Mouse (Mus musculus) midbrain, embryonic 14.5 days (tissue): ENCODE results near the gene Gm21981. TPM values are rescaled to one million over a fixed set of nuclear protein-coding genes. Genes with fewer than 3 reads are reported as not detected.

Experiments used
- ATAC-seq: fragments of 200-750 bp; cut with Nextera tagmentation; 2 replicates; pipeline ENCODE4 v1.8.0; 2017; ENCODE audit warnings: moderate number of reproducible peaks, moderate library complexity; ENCODE audit not compliant: low FRiP score, low TSS enrichment
- DNase-seq: peaks from one replicate; pipeline ENCODE4 v3.0.0-alpha.2; 2015
- H3K27ac ChIP-seq: fragments of 300-500 bp; sonication (generic); replicated peaks from 2 replicates; pipeline ENCODE4 v1.5.1; 2014; ENCODE audit warnings: mild to moderate bottlenecking, low read depth, low read length, moderate library complexity
- H3K27me3 ChIP-seq: fragments of 300-500 bp; sonication (generic); 2 replicates; pipeline ENCODE4 v1.6.1; 2014; ENCODE audit warnings: low read length, control low read depth, mixed read lengths; ENCODE audit not compliant: control insufficient read depth, insufficient read depth
- H3K36me3 ChIP-seq: fragments of 300-500 bp; sonication (generic); 2 replicates; pipeline ENCODE4 v1.6.1; 2014; ENCODE audit warnings: low read length, control low read depth; ENCODE audit not compliant: control insufficient read depth, insufficient read depth
- H3K4me1 ChIP-seq: fragments of 300-500 bp; sonication (generic); 2 replicates; pipeline ENCODE4 v1.6.1; 2014; ENCODE audit warnings: mild to moderate bottlenecking, antibody characterized with exemption, low read length, control low read depth; ENCODE audit not compliant: control insufficient read depth, insufficient read depth
- H3K4me2 ChIP-seq: fragments of 300-500 bp; sonication (generic); 2 replicates; pipeline ENCODE4 v1.6.1; 2014; ENCODE audit warnings: mild to moderate bottlenecking, low read length, moderate library complexity
- H3K4me3 ChIP-seq: fragments of 300-500 bp; sonication (generic); replicated peaks from 2 replicates; pipeline ENCODE4 v1.5.1; 2014; ENCODE audit warnings: low read depth, low read length
- H3K9ac ChIP-seq: fragments of 300-500 bp; sonication (generic); replicated peaks from 2 replicates; pipeline ENCODE4 v1.6.1; 2014; ENCODE audit warnings: mild to moderate bottlenecking, low read length, moderate library complexity
- H3K9me3 ChIP-seq: fragments of 300-500 bp; sonication (generic); 2 replicates; pipeline ENCODE4 v1.6.1; 2016; ENCODE audit warnings: low read length, control low read depth, mixed read lengths; ENCODE audit not compliant: control insufficient read depth
- WGBS: fragments of 180-500 bp; shearing (Covaris S2); extraction: QIAGEN DNeasy Blood & Tissue Kit; methylation state at CpG from one replicate; pipeline ENCODE4 v1.1.7; 2014; 5-methylcytosine and 5-hydroxymethylcytosine counted together
- polyA plus RNA-seq: library from polyadenylated mRNA; unstranded; fragments of >200 nt; fragmentation: Nextera tagmentation; extraction: Ambion mirVana; gene quantifications from 2 replicates; pipeline ENCODE4 v1.2.1, GENCODE M21; 2014

Gene Gm21981
- polyA plus RNA-seq, 1 experiment from 2014 or later, result 5.4 TPM

- Histone ChIP-seq H3K27ac (no peak overlapping the region), H3K4me2 (no peak overlapping the region), H3K27me3 (no peaks in the 10 kb centered on the region), H3K4me3 (no peak overlapping the region), H3K4me1 (peaks cover 8% of the 10 kb centered on the region), H3K9me3 (no peaks in the 10 kb centered on the region), H3K9ac (no peak overlapping the region), H3K36me3 (peaks cover 83% of the 10 kb centered on the region)
- ATAC-seq (no peak), DNase-seq (no peak)
- WGBS, result 85% methylated on average over 4 of the region's 4 CpGs
Observed at GRCm38 (mm10) chr17:47682836-47683235, 11.4 kb downstream of the Gm21981 start.

DNA sequence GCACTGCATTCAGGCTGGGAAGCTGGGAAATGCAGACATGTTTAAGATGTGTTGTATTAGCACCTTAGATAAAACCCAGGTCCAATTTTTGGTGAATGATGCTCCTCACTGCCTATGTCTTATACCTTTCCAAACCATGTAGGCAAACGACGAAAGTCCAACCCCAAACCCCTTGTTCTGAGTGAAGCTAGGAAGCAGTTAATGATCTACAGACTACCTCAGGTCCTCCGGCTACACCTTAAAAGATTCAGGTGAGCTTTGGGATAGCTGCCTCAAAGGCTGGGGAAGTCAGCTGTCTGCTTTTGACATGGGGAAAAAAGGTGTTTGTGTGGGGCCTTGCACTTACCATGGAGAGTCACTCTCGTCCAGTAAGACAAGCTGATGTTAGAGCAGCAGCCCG lies 15.6 kb downstream of the Gm21981 start:
- ATAC-seq (no peak), DNase-seq (no peak)
- H3K27me3 ChIP-seq, result no peaks in the 10 kb centered on the region
- H3K9ac ChIP-seq, result no peak overlapping the region
- peaks cover 73% of the 10 kb centered on the region for H3K36me3 ChIP-seq
- WGBS, result 88% methylated on average over 5 of the region's 5 CpGs
- H3K27ac ChIP-seq, result no peak overlapping the region
- H3K4me2 ChIP-seq, result no peak overlapping the region
- H3K4me3 ChIP-seq, result no peak overlapping the region
- no peaks in the 10 kb centered on the region for H3K9me3 ChIP-seq
- H3K4me1 ChIP-seq, result no peaks in the 10 kb centered on the region

GRCm38 (mm10) chr17:47678238-47678637 lies 16.0 kb downstream of the Gm21981 start:
- H3K4me3 ChIP-seq, result no peak overlapping the region
- H3K4me1 ChIP-seq, result no peaks in the 10 kb centered on the region
- H3K9ac ChIP-seq, result no peak overlapping the region
- H3K36me3 ChIP-seq, result peaks cover 71% of the 10 kb centered on the region
- H3K9me3 ChIP-seq, result no peaks in the 10 kb centered on the region
- no peak overlapping the region for H3K4me2 ChIP-seq
- no peaks in the 10 kb centered on the region for H3K27me3 ChIP-seq
- no peak overlapping the region for H3K27ac ChIP-seq
- ATAC-seq, result no peak
- WGBS, result 94% methylated on average over 5 of the region's 5 CpGs
- no peak for DNase-seq

- Histone ChIP-seq H3K4me2 (no peak overlapping the region), H3K9me3 (no peaks in the 10 kb centered on the region), H3K9ac (no peak overlapping the region; the same call in 1 of the 2 replicates), H3K4me3 (no peak overlapping the region), H3K27ac (0 out of 2 replicates have a peak overlapping the region, but pooled peaks have one; percentile 6), H3K27me3 (no peaks in the 10 kb centered on the region), H3K4me1 (peaks cover 9% of the 10 kb centered on the region; the same call in 1 of the 2 replicates), H3K36me3 (peaks cover 62% of the 10 kb centered on the region)
- DNase-seq, result peak; percentile 91
- 16% methylated on average over 9 of the region's 9 CpGs for WGBS
- no peak for ATAC-seq
Observed at GRCm38 (mm10) chr17:47676581-47676980, 17.7 kb downstream of the Gm21981 start.

DNA sequence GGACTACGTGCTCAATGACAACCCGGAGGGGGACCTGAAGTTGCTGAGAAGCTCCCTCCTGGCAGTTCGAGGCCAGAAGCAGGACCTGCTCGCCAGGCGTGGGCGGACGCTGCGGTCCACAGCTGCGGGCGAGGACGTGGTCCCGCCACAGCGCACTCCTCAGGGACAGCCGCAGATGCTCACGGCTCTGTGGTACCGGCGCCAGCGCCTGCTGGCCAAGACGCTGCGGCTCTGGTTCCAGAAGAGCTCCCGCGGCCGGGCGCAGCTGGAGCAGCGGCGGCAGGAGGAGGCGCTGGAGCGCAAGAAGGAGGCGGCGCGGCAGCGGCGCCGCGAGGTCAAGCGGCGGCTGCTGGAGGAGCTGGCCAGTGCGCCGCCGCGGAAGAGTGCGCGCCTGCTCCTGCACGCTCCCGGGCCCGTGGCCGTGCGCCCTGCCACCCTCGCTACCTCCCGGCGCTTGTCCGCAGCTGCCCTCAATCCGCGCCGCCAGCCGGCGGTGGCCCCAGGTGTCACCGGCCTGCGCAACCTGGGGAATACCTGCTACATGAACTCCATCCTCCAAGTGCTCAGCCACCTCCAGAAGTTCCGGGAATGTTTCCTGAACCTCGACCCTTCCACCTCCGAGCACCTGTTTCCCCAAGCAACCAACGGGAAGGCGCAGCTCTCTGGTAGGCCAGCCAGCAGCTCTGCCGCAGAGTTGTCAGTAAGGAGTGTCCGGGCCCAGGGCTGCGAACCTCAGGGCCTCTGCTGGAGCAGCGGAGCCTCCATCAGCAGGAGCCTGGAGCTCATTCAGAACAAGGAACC lies 21.7 kb downstream of the Gm21981 start:
- 0 out of 2 replicates have a peak, but pooled peaks cover 3% of the 10 kb centered on the region for H3K27me3 ChIP-seq
- no peaks in the 10 kb centered on the region for H3K9me3 ChIP-seq
- peak overlapping the region; percentile 43 for H3K9ac ChIP-seq
- 6% methylated on average over 61 of the region's 68 CpGs for WGBS
- H3K4me2 ChIP-seq, result peak overlapping the region; percentile 56
- H3K27ac ChIP-seq, result no peak overlapping the region
- peak overlapping the region; percentile 29 for H3K4me3 ChIP-seq
- peaks cover 15% of the 10 kb centered on the region; the same call in 1 of the 2 replicates for H3K4me1 ChIP-seq
- ATAC-seq (0 out of 2 replicates have a peak, but pooled peaks have one; percentile 27), DNase-seq (peak; percentile 80)
- peaks cover 29% of the 10 kb centered on the region for H3K36me3 ChIP-seq

- Histone ChIP-seq H3K27me3 (0 out of 2 replicates have a peak, but pooled peaks cover 3% of the 10 kb centered on the region), H3K4me3 (peak overlapping the region; percentile 29), H3K9me3 (no peaks in the 10 kb centered on the region), H3K4me2 (peak overlapping the region; percentile 56), H3K9ac (peak overlapping the region; percentile 43), H3K4me1 (peaks cover 15% of the 10 kb centered on the region; the same call in 1 of the 2 replicates), H3K27ac (no peak overlapping the region), H3K36me3 (peaks cover 32% of the 10 kb centered on the region)
- WGBS, result 15% methylated on average over 14 of the region's 14 CpGs
- ATAC-seq, result 0 out of 2 replicates have a peak, but pooled peaks have one; percentile 6
- DNase-seq, result peak; percentile 43
Observed at GRCm38 (mm10) chr17:47671988-47672310, 22.3 kb downstream of the Gm21981 start.

DNA sequence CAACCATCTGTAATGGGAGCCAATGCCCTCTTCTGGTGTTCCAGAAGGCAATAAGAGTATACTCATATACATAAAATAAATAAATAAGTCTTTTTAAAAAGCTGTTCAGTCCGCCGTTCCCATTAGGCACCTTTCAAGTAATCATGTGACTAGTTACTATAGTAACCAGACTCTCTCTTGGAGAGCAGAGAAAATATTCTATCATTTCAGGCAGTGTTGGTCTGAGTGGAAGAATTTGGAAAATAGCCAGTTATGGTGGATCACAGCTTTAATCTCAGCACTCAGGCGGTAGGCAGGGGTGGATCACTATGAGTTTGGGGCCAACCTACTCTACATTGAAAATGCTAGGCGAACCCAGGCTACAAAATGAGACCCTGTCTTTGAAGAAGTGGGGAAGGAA lies 25.1 kb downstream of the Gm21981 start:
- ATAC-seq (no peak), DNase-seq (peak; percentile 24)
- Histone ChIP-seq H3K27ac (no peak overlapping the region), H3K9me3 (no peaks in the 10 kb centered on the region), H3K4me3 (no peak overlapping the region), H3K4me2 (no peak overlapping the region), H3K36me3 (peaks cover 14% of the 10 kb centered on the region), H3K9ac (no peak overlapping the region), H3K27me3 (0 out of 2 replicates have a peak, but pooled peaks cover 3% of the 10 kb centered on the region), H3K4me1 (peaks cover 15% of the 10 kb centered on the region; the same call in 1 of the 2 replicates)
- 50% methylated on average over 4 of the region's 4 CpGs for WGBS

GRCm38 (mm10) chr17:47664474-47664873 lies 29.8 kb downstream of the Gm21981 start:
- no peaks in the 10 kb centered on the region for H3K27me3 ChIP-seq
- no peaks in the 10 kb centered on the region for H3K9me3 ChIP-seq
- 90% methylated on average over 7 of the region's 7 CpGs for WGBS
- ATAC-seq (no peak), DNase-seq (no peak)
- H3K27ac ChIP-seq, result no peak overlapping the region
- H3K36me3 ChIP-seq, result peaks cover 9% of the 10 kb centered on the region; the same call in 1 of the 2 replicates
- no peak overlapping the region for H3K4me3 ChIP-seq
- no peak overlapping the region for H3K4me2 ChIP-seq
- peaks cover 6% of the 10 kb centered on the region; the same call in 1 of the 2 replicates for H3K4me1 ChIP-seq
- H3K9ac ChIP-seq, result no peak overlapping the region
